Mouse (Mus musculus) megakaryocyte, embryonic 14.5 days (primary cell): ENCODE measurements around the gene Zfp689.
A peak's percentile ranks its signal among the peaks of the same experiment; 100 is the strongest.

Experiments used
- FLI1 ChIP-seq: IDR thresholded peaks from 2 replicates; pipeline ENCODE4 v1.6.1; 2012; ENCODE audit warnings: low read length, inconsistent platforms, mixed read lengths
- GATA1 ChIP-seq: IDR thresholded peaks from 3 replicates; pipeline ENCODE4 v1.6.1; 2012; ENCODE audit warnings: mixed read lengths, low read length, inconsistent platforms, borderline replicate concordance

- TF ChIP-seq GATA1 (no peak), FLI1 (peak; percentile 86)
Observed at GRCm38 (mm10) chr7:127421388-127422191, 27.4 kb downstream of the Zfp689 start, which contains the start of gene Zfp688.
